Mouse (Mus musculus) neural tube, embryonic 11.5 days (tissue): ENCODE data around the gene Pakap. TPM values are rescaled to one million over a fixed set of nuclear protein-coding genes. Genes with fewer than 3 reads are reported as not detected.

ENCODE experiments used
- ATAC-seq: fragments of 200-750 bp; cut with Nextera tagmentation; 2 replicates; pipeline ENCODE4 v1.8.0; 2017; ENCODE audit warnings: moderate number of reproducible peaks, mild to moderate bottlenecking, moderate TSS enrichment, moderate library complexity; ENCODE audit not compliant: insufficient read depth, low FRiP score, low TSS enrichment
- DNase-seq: peaks from one replicate; pipeline ENCODE4 v3.0.0-alpha.2; 2015; ENCODE audit warnings: low spot score
- H3K27ac ChIP-seq: fragments of 300-500 bp; sonication (generic); 2 replicates; pipeline ENCODE4 v1.5.1; 2014; ENCODE audit warnings: low read depth, mild to moderate bottlenecking, low read length
- H3K27me3 ChIP-seq: fragments of 300-500 bp; sonication (generic); 2 replicates; pipeline ENCODE4 v1.6.1; 2014; ENCODE audit warnings: mild to moderate bottlenecking, low read length, mixed read lengths; ENCODE audit not compliant: control insufficient read depth, insufficient read depth
- H3K36me3 ChIP-seq: fragments of 300-500 bp; sonication (generic); 2 replicates; pipeline ENCODE4 v1.6.1; 2014; ENCODE audit warnings: mild to moderate bottlenecking, low read length, moderate library complexity, mixed read lengths; ENCODE audit not compliant: control insufficient read depth, insufficient read depth
- H3K4me1 ChIP-seq: fragments of 300-500 bp; sonication (generic); 2 replicates; pipeline ENCODE4 v1.6.1; 2014; ENCODE audit warnings: low read length, mixed read lengths; ENCODE audit not compliant: control insufficient read depth, insufficient read depth
- H3K4me2 ChIP-seq: fragments of 300-500 bp; sonication (generic); 2 replicates; pipeline ENCODE4 v1.6.1; 2014; ENCODE audit warnings: low read depth, mild to moderate bottlenecking, moderate library complexity
- H3K4me3 ChIP-seq: fragments of 300-500 bp; sonication (generic); 2 replicates; pipeline ENCODE4 v1.5.1; 2014; ENCODE audit warnings: low read depth, low read length
- H3K9ac ChIP-seq: fragments of 300-500 bp; sonication (generic); 2 replicates; pipeline ENCODE4 v1.6.1; 2014; ENCODE audit warnings: mild to moderate bottlenecking, low read length
- H3K9me3 ChIP-seq: fragments of 300-500 bp; sonication (generic); 2 replicates; pipeline ENCODE4 v1.6.1; 2016; ENCODE audit warnings: low read length; ENCODE audit not compliant: control insufficient read depth
- WGBS: fragments of 180-500 bp; shearing (Covaris S2); extraction: QIAGEN DNeasy Blood & Tissue Kit; methylation state at CpG from one replicate; pipeline ENCODE4 v1.1.7; 2014; 5-methylcytosine and 5-hydroxymethylcytosine counted together
- polyA plus RNA-seq: library from polyadenylated mRNA; unstranded; fragments of >200 nt; fragmentation: Nextera tagmentation; extraction: Ambion mirVana; gene quantifications from 2 replicates; pipeline ENCODE4 v1.2.1, GENCODE M21; 2014

The Pakap gene
- polyA plus RNA-seq, 1 experiment from 2014 or later: 20.8 TPM

DNA sequence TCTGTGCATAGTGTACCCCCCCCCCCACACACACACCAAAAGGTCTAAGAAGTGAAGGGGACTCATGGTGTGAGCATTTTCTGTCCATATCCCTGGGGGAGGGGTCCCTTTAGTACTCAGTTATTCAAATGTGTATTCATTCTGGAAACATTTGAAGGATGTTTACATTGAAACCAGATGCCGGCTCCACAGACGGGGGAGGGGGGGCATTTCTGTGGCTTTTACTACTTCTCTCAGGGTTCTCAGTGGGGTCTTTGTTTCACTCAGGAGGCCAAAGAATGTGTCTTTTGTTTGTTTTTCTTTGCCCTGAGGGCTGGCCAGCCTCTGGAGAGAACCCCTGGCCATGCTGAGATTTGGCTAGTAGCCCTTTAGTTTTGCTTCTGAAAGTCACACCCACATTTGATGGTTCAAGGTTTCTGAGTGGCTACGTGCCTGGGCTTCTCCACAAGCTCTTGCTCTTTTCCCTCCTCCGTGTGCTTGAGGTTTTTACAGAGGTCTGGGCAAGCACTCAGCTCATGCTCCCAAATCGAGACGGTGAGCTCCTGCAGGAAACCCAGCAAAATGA lies 24.2 kb upstream of the Pakap start:
- peaks cover 5% of the 10 kb centered on the region; the same call in 1 of the 2 replicates for H3K4me1 ChIP-seq
- no peak overlapping the region for H3K4me2 ChIP-seq

DNA sequence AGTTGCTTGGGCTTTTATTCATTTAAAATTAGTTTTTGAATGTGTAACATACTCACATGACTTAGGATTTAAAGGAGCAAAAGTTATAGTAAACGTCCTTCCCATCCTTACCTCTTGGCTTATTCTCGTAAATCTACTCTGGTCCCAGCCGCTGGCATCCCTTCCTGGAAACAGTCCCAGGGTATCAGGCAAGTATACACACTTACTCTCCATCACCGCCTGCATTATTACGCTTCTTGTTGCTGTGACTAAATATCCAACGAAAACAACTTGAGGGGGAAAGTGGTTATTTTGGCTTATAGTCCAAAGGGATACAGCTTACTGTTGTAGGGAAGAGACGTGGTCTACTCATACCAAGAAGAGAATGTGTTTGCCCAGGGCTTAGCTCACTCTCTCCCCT lies 20.2 kb upstream of the Pakap start:
- H3K4me2 ChIP-seq: no peak overlapping the region
- H3K36me3 ChIP-seq: no peaks in the 10 kb centered on the region
- H3K27ac ChIP-seq: no peak overlapping the region
- no peak for ATAC-seq
- DNase-seq: no peak
- peaks cover 5% of the 10 kb centered on the region; the same call in 1 of the 2 replicates for H3K4me1 ChIP-seq
- WGBS: 89% methylated on average over 7 of the region's 7 CpGs
- H3K9ac ChIP-seq: no peak overlapping the region
- no peaks in the 10 kb centered on the region for H3K27me3 ChIP-seq
- H3K9me3 ChIP-seq: no peaks in the 10 kb centered on the region
- H3K4me3 ChIP-seq: no peak overlapping the region

More for the DNA sequence above, 24.2 kb upstream of the Pakap start:
- H3K9me3 ChIP-seq: no peaks in the 10 kb centered on the region
- DNase-seq (peak; percentile 69), ATAC-seq (peak; percentile 45)
- no peak overlapping the region for H3K9ac ChIP-seq
- H3K27me3 ChIP-seq: no peaks in the 10 kb centered on the region
- WGBS: 7% methylated on average over 6 of the region's 6 CpGs
- no peak overlapping the region for H3K4me3 ChIP-seq
- H3K27ac ChIP-seq: no peak overlapping the region
- no peaks in the 10 kb centered on the region for H3K36me3 ChIP-seq

DNA sequence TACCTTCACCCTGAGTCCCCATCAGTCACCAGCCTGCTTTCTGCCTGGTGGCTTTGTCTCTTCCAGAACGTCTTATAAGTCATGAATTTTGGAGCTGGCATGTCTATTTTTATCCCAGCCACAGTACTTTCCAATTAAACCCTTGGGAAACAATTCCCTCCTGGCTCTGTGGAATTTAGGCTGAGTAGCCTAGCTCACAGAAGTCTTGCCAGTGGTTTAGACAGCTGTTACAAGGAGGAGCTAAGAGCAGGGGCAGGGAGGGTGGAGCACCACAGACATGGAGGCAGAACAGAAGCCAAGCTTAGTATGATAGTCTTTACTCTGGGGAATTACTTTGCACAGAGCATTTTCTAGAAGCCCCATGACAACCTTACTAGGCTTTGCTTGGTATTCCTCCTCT lies 17.8 kb upstream of the Pakap start:
- no peak overlapping the region for H3K9ac ChIP-seq
- no peaks in the 10 kb centered on the region for H3K4me1 ChIP-seq
- DNase-seq (no peak), ATAC-seq (no peak)
- H3K4me2 ChIP-seq: no peak overlapping the region
- 14% methylated on average over 1 of the region's 1 CpGs for WGBS
- H3K27ac ChIP-seq: no peak overlapping the region
- no peak overlapping the region for H3K4me3 ChIP-seq
- H3K9me3 ChIP-seq: no peaks in the 10 kb centered on the region
- H3K27me3 ChIP-seq: no peaks in the 10 kb centered on the region
- no peaks in the 10 kb centered on the region for H3K36me3 ChIP-seq

DNA sequence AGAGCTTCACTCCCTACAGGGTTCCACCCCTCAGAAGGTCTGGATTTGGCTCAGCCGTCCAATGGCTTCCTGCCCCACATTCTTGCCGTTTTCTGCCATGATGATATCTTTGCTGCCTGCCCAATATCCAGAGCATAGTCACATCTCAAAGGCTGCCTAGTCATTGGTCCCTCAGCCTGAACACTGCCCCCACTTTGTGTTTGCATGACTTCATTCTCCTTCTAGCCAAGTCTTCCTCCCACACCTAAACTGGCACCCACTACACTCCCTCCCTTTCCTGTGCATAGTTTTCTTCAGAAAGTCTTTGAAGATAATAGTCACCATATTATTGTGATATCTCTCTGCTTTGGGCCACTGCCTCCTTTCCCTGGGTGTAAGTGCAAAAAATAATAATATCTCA lies 10.9 kb upstream of the Pakap start:
- H3K4me3 ChIP-seq: no peak overlapping the region
- no peak overlapping the region for H3K4me2 ChIP-seq
- no peak overlapping the region for H3K27ac ChIP-seq
- no peaks in the 10 kb centered on the region for H3K36me3 ChIP-seq
- H3K27me3 ChIP-seq: no peaks in the 10 kb centered on the region
- H3K9ac ChIP-seq: no peak overlapping the region
- WGBS: 90% methylated on average over 2 of the region's 2 CpGs
- no peaks in the 10 kb centered on the region for H3K4me1 ChIP-seq
- DNase-seq (no peak), ATAC-seq (no peak)
- no peaks in the 10 kb centered on the region for H3K9me3 ChIP-seq

DNA sequence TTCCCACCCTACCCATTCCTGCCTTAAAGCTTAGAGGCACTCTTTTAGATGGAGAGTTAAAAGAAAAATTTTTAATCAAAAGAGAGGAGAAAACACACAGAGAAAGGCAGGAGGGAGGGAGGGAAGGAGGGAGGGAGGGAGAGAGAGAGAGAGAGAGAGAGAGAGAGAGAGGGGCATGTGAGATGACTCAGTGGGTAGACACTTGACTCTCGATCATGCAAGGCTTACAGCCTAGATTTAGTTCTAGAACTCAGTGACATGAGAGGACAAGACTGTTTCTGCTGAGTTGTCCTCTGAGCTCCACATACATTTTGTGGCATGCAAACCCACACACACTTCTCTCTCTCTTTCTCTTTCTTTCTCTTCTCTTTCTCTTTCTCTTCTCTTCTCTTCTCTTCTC lies 8.5 kb upstream of the Pakap start:
- DNase-seq (no peak), ATAC-seq (no peak)
- H3K4me1 ChIP-seq: no peaks in the 10 kb centered on the region
- H3K9me3 ChIP-seq: no peaks in the 10 kb centered on the region
- no peaks in the 10 kb centered on the region for H3K36me3 ChIP-seq
- no peak overlapping the region for H3K4me3 ChIP-seq
- H3K9ac ChIP-seq: no peak overlapping the region
- 60% methylated on average over 1 of the region's 1 CpGs for WGBS
- no peak overlapping the region for H3K27ac ChIP-seq
- H3K4me2 ChIP-seq: no peak overlapping the region
- no peaks in the 10 kb centered on the region for H3K27me3 ChIP-seq

DNA sequence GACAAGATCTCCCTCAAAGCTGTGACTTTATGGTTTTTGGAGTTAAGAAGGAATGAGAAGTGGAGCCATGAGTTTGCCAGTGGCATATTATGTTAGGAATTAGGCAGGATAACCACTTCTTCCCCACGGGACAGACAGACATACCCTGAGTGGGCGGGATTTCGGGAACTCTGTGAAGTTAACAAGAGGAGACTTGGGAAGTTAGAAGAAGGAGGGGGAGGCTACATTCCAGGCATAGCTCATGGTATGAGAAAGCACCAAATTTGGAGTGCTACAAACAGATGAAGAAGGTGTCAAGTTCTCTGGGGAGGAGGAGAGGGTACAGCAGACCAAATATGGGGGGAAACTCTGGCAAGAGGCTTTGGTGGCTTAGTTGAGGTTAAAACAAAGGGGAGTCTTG lies 8.0 kb upstream of the Pakap start:
- Histone ChIP-seq H3K9me3 (no peaks in the 10 kb centered on the region), H3K4me2 (no peak overlapping the region), H3K4me1 (no peaks in the 10 kb centered on the region), H3K27me3 (no peaks in the 10 kb centered on the region), H3K27ac (no peak overlapping the region), H3K4me3 (no peak overlapping the region), H3K36me3 (no peaks in the 10 kb centered on the region), H3K9ac (no peak overlapping the region)
- ATAC-seq (no peak), DNase-seq (no peak)
- WGBS: 59% methylated on average over 3 of the region's 3 CpGs

DNA sequence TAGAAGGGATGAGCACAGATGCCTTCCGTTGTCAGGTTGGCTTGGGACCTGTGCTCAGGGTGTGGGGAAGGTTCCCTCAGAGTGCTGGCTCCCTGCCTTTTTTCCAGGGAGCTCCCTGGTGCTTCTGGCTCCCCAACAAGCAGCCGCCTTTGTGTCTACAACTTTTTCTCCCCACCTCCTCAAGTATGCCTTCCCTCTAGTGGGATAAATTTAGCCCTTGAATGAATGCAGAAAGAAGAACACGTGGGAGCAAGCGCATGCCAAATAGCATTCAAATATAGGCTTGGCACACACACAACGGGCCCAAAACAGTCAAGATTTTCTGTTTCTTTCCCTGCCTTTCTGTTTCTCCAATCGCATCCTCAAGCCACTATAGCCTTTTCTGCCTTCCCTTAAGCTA lies 6.9 kb upstream of the Pakap start:
- no peak overlapping the region for H3K4me2 ChIP-seq
- no peaks in the 10 kb centered on the region for H3K27me3 ChIP-seq
- no peak overlapping the region for H3K27ac ChIP-seq
- no peak overlapping the region for H3K9ac ChIP-seq
- no peaks in the 10 kb centered on the region for H3K4me1 ChIP-seq
- no peak overlapping the region for H3K4me3 ChIP-seq
- 84% methylated on average over 6 of the region's 6 CpGs for WGBS
- ATAC-seq (no peak), DNase-seq (no peak)
- H3K36me3 ChIP-seq: no peaks in the 10 kb centered on the region
- H3K9me3 ChIP-seq: no peaks in the 10 kb centered on the region

DNA sequence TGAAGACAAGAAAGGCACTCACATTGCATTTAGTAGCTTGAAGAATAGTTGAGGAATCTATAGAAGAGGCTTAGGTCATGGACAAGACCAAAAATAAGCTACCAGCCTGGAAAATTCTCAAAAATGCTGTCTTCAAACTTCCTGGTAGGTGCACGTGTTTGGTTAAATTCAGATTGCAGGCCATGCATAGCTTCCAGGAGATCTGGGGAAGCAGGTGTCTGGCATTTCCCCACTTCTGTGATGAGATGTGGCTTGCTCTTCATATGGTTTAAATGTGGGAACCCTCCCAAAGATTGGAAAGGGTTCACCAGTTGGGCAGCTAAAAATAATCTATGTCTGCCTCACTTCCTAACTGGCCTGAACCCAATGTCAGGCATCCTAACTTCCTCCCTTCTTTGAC lies 2.7 kb upstream of the Pakap start:
- no peak for ATAC-seq
- WGBS: 90% methylated on average over 1 of the region's 1 CpGs
- Histone ChIP-seq H3K4me3 (no peak overlapping the region), H3K27me3 (no peaks in the 10 kb centered on the region), H3K9ac (no peak overlapping the region), H3K4me2 (no peak overlapping the region), H3K36me3 (no peaks in the 10 kb centered on the region), H3K9me3 (no peaks in the 10 kb centered on the region), H3K4me1 (no peaks in the 10 kb centered on the region), H3K27ac (no peak overlapping the region)
- DNase-seq: no peak

DNA sequence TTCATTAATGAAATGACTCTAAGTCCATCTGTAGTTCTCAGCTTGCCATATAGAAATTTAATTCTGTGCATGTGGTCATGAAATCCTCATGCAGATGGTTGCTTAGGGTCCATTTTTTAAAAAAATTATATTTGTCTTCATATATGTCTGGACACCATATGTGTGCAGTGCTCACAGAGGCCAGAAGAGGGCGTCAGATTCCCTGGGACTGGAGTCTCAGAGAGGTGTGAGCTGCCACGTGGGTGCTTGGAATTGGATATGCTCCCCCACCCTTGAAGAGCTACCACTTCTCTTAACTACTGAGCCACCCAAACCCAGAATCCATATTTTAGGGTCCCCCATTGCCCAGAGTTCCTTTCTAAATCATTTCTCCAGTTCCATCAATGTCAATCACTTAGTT lies 2.2 kb upstream of the Pakap start:
- WGBS: 54% methylated on average over 2 of the region's 2 CpGs
- H3K36me3 ChIP-seq: no peaks in the 10 kb centered on the region
- no peak overlapping the region for H3K4me2 ChIP-seq
- DNase-seq: no peak
- no peaks in the 10 kb centered on the region for H3K9me3 ChIP-seq
- H3K4me3 ChIP-seq: no peak overlapping the region
- H3K27me3 ChIP-seq: no peaks in the 10 kb centered on the region
- H3K9ac ChIP-seq: no peak overlapping the region
- H3K27ac ChIP-seq: no peak overlapping the region
- no peak for ATAC-seq
- no peaks in the 10 kb centered on the region for H3K4me1 ChIP-seq
